Mouse (Mus musculus) cortical plate, adult 2 months (tissue): ENCODE measurements around the gene Dnajb8. TPM values are rescaled to one million over a fixed set of nuclear protein-coding genes. Genes with fewer than 3 reads are reported as not detected.

Experiments
- H3K27ac ChIP-seq: fragments of 200-500 bp; 2 replicates; pipeline ENCODE4 v1.5.1; 2012; ENCODE audit warnings: low read length, control low read depth, inconsistent platforms; ENCODE audit not compliant: insufficient read depth
- H3K4me1 ChIP-seq: fragments of 200-500 bp; 2 replicates; pipeline ENCODE4 v1.6.1; 2011; ENCODE audit warnings: low read length; ENCODE audit not compliant: control insufficient read depth, insufficient read depth
- H3K4me3 ChIP-seq: fragments of 200-500 bp; 2 replicates; pipeline ENCODE4 v1.5.1; 2011; ENCODE audit warnings: mild to moderate bottlenecking, low read length, control low read depth; ENCODE audit not compliant: insufficient read depth
- CTCF ChIP-seq: fragments of 200-500 bp; IDR thresholded peaks from 2 replicates; pipeline ENCODE4 v1.5.1; 2011; ENCODE audit warnings: mild to moderate bottlenecking, control low read depth, low read length; ENCODE audit not compliant: insufficient read depth; ENCODE audit errors: extremely low read depth
- POLR2A ChIP-seq: fragments of 200-500 bp; IDR thresholded peaks from 2 replicates; pipeline ENCODE4 v1.6.1; 2011; ENCODE audit warnings: mild to moderate bottlenecking, low read length, control low read depth; ENCODE audit not compliant: insufficient read depth; ENCODE audit errors: extremely low read depth
- polyA plus RNA-seq: library from polyadenylated mRNA; depleted of rRNA; stranded (reverse); fragments of >200 nt; gene quantifications from 2 replicates; pipeline ENCODE4 v1.2.3, GENCODE M21; 2012

Gene Dnajb8
- polyA plus RNA-seq, 1 experiment = not detected

GRCm38 (mm10) chr6:88204531-88205385, 17.3 kb upstream of the Dnajb8 start:
- no peak overlapping the region for H3K27ac ChIP-seq
- H3K4me1 ChIP-seq = no peaks in the 10 kb centered on the region
- no peak for TF ChIP-seq POLR2A
- no peak for TF ChIP-seq CTCF
- no peak overlapping the region for H3K4me3 ChIP-seq

DNA sequence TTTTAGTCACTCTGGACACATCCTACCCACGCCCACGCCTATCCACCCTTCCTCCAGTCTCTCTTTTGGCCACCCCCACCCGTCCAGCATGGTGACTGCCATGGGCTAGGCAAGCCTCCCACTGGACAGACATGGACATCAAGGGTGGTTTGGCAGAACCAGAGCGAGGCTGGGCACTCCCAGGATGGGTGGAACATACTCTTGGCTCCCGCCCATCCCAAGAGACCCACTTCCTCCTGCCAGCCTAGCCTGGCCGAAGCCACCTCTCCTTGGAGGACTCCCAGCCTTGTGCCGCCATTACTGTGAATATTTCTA, 16.7 kb upstream of the Dnajb8 start:
- TF ChIP-seq POLR2A (no peak), CTCF (no peak)

DNA sequence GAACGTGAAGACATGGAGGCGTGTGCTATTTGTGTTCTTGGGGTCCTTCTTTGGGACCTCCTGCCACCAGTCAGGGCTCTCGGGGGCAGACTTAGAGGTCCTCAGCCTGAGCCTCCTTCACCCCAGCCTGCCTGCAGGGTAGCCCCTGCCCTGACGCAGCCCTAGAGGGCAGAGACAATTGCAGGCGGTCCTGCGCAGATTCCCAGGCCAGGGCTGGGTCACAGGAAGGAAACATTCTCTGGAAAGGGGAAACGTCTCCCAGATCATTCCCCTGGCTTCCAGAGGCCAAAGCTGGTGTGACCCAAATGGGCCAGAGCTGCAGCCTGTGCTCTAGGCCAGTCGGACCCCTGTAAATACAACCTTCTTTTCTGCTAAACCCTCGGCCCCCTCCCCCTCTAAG, 16.1 kb upstream of the Dnajb8 start:
- no peaks in the 10 kb centered on the region for H3K4me1 ChIP-seq
- no peak overlapping the region for H3K27ac ChIP-seq
- TF ChIP-seq CTCF = no peak
- no peak for TF ChIP-seq POLR2A
- H3K4me3 ChIP-seq = no peak overlapping the region

More for the DNA sequence above, 16.7 kb upstream of the Dnajb8 start:
- no peak overlapping the region for H3K27ac ChIP-seq
- H3K4me1 ChIP-seq = no peaks in the 10 kb centered on the region
- H3K4me3 ChIP-seq = no peak overlapping the region

GRCm38 (mm10) chr6:88206566-88206965, 15.5 kb upstream of the Dnajb8 start:
- H3K4me1 ChIP-seq = no peaks in the 10 kb centered on the region
- H3K4me3 ChIP-seq = no peak overlapping the region
- H3K27ac ChIP-seq = no peak overlapping the region
- TF ChIP-seq POLR2A = no peak
- no peak for TF ChIP-seq CTCF

GRCm38 (mm10) chr6:88207403-88208033, 14.6 kb upstream of the Dnajb8 start:
- H3K27ac ChIP-seq = no peak overlapping the region
- no peaks in the 10 kb centered on the region for H3K4me1 ChIP-seq
- TF ChIP-seq CTCF (no peak), POLR2A (no peak)
- H3K4me3 ChIP-seq = no peak overlapping the region

- Histone ChIP-seq H3K4me1 (no peaks in the 10 kb centered on the region), H3K27ac (no peak overlapping the region), H3K4me3 (no peak overlapping the region)
- no peak for TF ChIP-seq CTCF
- no peak for TF ChIP-seq POLR2A
Observed at GRCm38 (mm10) chr6:88208321-88208720, 13.7 kb upstream of the Dnajb8 start.

GRCm38 (mm10) chr6:88209453-88209852, 12.6 kb upstream of the Dnajb8 start:
- H3K27ac ChIP-seq = no peak overlapping the region
- H3K4me3 ChIP-seq = no peak overlapping the region
- H3K4me1 ChIP-seq = no peaks in the 10 kb centered on the region
- TF ChIP-seq POLR2A = no peak
- no peak for TF ChIP-seq CTCF

DNA sequence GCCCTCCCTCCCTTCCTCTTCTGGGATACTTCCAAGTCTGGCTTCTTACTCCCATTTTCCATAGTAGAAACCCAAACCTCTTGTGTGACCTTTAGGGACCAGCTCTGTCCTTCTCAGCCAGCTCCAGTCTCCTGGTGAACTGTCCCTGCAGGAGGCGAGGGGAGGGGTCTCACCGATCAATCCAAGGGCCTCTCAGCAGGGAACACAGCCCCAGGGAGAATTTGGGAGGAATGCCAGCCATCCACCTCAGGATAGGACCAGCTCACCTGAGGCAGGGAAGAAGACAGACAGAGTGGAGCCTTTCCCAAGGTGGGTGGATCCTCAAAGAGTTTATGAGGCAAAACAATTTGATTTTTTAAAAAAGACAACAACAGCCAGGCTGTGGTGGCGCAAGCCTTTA, 11.9 kb upstream of the Dnajb8 start:
- Histone ChIP-seq H3K4me3 (no peak overlapping the region), H3K4me1 (no peaks in the 10 kb centered on the region), H3K27ac (no peak overlapping the region)
- TF ChIP-seq POLR2A (no peak), CTCF (no peak)

GRCm38 (mm10) chr6:88215797-88216196, 6.3 kb upstream of the Dnajb8 start:
- H3K4me1 ChIP-seq = no peaks in the 10 kb centered on the region
- TF ChIP-seq POLR2A (no peak), CTCF (no peak)
- no peak overlapping the region for H3K4me3 ChIP-seq
- no peak overlapping the region for H3K27ac ChIP-seq

DNA sequence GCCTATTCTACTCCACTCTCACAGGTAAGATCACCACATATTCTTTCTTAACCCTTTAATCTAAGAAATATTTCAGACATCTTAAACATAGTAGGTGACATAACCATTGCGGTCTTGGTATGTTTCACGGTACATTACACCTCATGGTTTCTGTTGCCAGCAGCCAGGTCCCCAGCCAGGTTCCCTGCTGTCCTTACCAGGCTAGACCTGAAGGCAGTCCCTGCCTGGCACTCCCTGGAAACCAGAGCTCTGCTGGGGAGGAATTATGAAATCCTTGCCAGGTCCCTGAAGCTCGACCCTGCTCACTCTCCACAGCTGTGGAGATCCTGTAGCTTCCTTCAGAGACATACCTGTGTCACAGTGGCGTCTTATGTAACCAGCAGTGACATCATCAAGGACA, 5.9 kb upstream of the Dnajb8 start:
- H3K27ac ChIP-seq = no peak overlapping the region
- TF ChIP-seq CTCF (no peak), POLR2A (no peak)
- H3K4me1 ChIP-seq = no peaks in the 10 kb centered on the region
- H3K4me3 ChIP-seq = no peak overlapping the region
